Mouse (Mus musculus) right cerebral cortex, postnatal 4 days (tissue): ENCODE measurements around the gene Gm9903.

Experiments
- DNase-seq: peaks from one replicate; pipeline ENCODE4 v3.0.0-alpha.2; 2022

Gm9903 gene

GRCm38 (mm10) chr5:33651017-33651416, 21.3 kb downstream of the Gm9903 start:
- no peak for DNase-seq

DNA sequence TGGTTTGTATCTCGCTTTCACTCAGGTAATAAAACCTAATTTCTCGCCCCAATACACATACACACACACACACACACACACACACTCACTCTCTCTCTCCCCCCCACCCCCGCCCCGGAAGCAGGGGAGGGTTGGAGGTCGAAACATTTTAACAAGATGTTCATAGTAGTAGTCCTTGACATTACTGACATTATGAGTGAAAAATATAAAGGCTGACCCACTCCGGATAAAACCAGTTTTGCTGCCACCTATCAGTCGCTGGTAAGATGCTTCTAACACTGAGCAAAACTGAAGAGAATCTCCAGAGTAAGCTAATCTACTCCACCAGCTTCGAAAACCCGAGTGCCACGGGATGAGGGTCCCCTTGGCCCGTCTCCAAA, 21.8 kb downstream of the Gm9903 start:
- no peak for DNase-seq

DNA sequence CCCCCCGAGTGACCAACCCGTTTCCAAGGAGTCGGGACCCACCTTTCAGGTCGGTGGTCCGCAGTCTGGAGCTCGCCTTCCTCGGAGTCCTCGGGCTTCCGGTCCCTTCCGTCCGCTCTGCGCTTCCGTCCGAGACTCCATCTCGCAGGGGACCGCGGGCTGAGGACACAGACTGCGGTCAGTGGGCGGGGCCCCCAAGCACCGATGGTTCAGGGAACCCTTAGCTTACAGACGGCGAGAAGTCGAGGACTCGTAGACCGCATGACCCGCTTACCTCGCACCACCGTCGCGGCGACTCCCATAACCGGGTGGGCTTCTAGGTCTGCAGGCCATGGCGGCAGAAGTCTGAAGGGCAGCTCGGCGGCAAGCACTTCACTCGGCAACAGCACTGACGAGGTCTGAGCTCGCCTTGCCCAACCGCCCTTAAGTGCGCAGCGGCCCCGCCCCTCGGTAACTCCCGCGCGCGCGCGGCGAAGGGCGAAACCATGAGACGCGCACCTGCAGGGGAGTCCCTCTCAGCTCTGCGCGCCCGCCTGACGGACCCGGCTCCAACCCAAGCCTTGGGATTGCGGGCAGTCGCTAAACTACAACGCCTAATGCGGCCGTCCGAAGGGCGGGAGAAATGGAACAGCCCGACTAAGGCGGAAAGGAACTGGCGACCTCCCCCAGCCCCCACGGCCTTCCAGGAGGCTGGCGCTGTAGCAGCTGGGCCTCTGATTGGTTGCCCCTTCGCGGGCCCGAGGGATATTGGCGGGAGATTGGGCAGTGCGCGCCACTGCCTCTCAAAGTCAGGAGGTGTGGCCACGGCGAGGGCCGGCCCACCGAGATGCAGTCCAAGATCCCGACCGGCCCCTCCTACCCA, 22.4 kb downstream of the Gm9903 start, which contains the start of gene Slbp:
TSS of gene Slbp (minus strand) at position 654 of the 862 bp plus-strand sequence.
- DNase-seq = peak; percentile 94

DNA sequence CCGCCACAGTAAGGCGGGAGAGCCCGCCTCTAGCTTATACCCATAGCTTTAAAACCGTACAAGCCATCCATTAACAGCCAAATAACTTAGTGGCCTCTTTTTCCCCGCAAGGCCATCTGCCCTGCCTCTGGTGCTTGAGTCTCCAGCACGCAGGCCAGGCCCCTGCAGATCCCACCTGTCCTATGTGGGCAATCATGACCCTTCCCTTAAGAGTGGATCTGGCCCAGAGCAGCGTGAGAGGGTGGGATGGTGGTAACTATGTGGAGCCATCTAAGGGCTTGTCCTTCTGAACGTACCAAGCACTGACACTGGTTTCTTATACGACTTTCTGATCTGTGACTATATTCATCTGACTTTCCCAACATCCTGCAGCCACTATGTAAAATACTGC, 23.1 kb downstream of the Gm9903 start:
- no peak for DNase-seq

DNA sequence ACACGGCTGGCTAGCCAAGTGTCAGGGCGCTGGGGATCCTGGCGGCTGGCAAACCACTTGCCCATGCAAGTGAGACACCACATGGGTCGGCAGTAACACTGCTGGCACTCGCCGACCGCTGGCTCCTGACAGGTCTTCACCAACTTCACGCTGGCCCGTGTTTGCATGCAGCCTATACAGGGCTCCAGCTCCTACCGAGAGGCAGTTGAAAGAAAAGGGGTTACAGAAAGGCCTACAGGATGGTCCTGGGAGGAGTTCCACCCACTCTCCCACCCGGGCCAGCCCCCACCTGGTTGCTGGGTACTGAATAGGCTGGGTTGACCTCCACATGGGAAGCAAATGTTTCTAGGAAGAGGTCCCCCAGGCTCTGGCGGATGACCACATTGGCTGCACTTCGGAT, 24.7 kb downstream of the Gm9903 start:
- DNase-seq = no peak

DNA sequence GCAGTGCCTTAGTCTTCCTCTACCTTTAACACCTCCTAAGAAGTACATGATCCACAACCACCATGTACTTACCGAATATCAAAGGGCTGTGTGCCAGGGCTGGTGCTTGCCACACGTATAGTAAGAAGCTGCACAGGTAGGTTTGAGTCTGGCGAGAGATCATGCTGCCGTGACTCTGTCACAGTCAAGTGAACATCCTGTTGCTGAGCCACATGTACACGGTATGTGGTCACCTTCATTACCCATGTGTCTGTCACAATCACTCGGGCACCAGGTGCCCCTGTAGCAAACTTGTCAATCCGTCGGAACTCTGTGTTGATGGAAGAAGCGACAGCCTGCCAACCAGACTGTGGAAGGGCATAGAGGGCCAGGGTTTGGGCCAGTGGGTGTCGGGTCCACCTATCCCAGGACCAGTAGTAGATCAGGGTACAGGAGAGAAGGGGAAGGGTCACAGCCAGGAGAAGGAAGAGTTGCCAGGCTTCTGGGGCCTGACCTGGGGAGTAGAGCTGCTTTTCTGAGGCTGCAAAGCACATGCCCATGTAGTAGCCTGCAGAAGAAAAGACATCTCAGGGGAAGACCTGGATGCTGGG, 25.6 kb downstream of the Gm9903 start:
- DNase-seq = no peak

DNA sequence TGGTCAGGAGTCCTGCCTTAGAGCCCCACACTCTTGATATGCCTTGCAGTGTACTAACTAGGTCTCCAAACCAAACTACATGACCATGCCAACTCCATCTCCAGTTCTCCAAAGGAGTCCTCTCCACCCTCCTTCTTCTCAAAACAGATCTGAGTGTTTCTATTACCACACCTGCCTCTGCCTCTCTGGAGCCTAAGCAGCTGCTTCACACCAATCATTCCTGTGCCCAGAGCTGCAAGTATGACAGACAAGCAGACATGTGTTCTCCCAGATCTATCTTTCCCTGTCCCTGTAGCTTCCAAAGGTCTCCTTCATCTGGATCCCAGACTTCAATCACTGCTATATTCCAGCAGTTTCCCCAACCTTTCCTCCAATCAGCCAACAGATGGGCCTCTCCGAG, 27.0 kb downstream of the Gm9903 start:
- DNase-seq = no peak

- no peak for DNase-seq
Measured at GRCm38 (mm10) chr5:33657251-33657786, 27.6 kb downstream of the Gm9903 start.

- DNase-seq = peak; percentile 91
Measured at GRCm38 (mm10) chr5:33657787-33658663, 28.3 kb downstream of the Gm9903 start, which contains the start of the genes Tacc3 and Tmem129. Gene Tacc3, plus strand, starts transcription at chr5:33658128. Gene Tmem129, minus strand, starts transcription at chr5:33658416.

DNA sequence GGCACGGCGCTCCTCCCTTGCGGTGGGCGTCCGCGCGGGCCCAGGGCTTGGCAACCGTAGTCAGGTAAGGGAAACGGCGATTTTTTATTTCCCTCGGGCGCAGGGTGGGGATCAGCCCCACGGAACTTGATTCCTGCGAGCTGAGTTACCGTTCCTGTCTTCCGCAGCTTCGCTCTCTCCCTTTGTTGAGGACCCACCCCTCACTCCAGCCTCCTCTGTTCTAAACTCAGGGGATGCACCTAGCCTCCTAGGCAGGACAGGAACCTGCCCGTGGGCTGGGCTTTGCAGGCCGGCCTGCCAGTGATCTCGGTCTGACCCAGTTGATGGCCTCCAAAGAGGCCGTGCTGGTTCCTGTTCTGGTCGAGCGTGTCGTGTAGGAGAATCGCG, 28.9 kb downstream of the Gm9903 start:
- no peak for DNase-seq

DNA sequence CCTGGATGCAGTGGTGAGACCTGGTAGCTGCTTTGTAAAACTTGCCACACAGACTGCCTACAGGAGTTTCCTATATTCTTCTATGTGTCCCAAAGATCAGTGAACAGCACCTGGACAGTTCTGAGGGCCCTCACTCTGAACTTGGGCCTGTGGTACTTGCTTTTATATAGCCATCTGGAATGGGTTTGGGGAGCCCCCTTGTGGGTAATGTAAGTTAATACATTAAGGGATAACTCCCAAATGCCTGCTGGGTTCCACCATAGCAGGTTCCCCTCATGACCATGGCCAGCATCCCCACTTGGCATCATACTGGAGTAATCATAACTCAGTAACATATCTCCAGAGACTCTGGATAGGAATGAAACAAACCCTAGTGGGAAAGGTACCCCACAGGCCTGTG, 38.5 kb downstream of the Gm9903 start:
- no peak for DNase-seq

DNA sequence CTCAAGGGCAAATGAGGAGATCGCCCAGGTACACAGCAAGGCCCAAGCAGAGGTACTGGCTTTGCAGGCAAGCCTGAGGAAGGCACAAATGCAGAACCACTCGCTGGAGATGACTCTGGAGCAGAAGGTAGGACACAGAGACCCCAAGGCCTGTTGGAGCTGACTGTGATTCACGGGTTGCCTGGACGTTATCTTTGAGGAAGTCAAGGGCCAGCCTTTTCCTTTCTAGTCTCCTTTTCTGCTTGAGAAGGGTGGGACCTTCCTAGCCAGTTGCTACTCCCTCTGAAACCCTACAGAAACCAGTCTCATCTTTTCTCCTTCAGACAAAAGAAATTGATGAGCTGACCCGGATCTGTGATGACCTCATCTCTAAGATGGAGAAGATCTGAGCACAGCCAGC, 41.9 kb downstream of the Gm9903 start:
- DNase-seq = no peak

- DNase-seq = peak; percentile 53
Measured at GRCm38 (mm10) chr5:33674439-33674838, 44.7 kb downstream of the Gm9903 start.

DNA sequence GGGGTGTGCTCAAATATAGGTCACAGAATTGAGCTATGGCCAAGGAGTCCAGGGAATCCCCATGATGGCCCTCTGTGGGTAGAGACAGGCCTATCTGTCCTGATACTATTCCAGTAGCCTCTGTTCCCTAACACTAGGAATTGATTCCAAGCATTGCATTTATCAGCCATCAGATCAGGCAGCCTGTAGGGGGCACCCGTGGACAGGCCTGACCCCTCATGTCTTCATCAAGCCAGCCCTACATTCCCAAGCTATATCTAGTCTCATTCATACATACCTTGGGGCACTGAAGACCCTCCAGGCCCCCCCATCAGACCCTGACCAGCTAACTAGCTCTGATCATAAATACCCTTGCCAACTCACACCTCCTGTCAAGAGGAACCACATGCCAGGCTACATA, 46.2 kb downstream of the Gm9903 start:
- peak; percentile 67 for DNase-seq

- DNase-seq = no peak
Measured at GRCm38 (mm10) chr5:33678244-33678643, 48.5 kb downstream of the Gm9903 start.

DNA sequence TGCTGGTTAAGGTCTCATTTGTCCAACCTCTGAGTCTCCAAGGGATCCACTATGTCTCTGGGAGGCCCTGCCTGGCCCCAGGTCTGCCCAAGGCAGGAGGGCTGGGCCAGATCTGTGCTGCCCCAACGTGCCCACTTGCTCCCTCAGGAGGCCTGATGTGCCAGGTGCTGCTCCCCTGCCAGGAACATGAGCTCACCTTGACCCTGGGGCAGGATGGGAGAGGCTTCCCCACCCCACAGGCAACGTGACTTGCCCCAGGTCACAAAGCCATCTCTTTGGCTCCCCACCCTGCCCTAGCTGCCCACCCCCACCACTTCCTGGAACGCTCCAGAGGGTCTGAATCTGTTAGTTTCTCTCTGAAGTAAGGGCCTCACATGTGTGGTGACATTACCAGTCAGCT, 51.3 kb downstream of the Gm9903 start:
- DNase-seq = no peak
